Mouse (Mus musculus) embryonic facial prominence, embryonic 10.5 days (tissue): ENCODE results near the gene Aldh3b2. TPM values are rescaled to one million over a fixed set of nuclear protein-coding genes. Genes with fewer than 3 reads are reported as not detected.
"Not testable (repeated sequence)": the region's sequence is repeated elsewhere in the genome, so short reads cannot be mapped to it uniquely, and the experiment has no call there.

Experiments
- DNase-seq: peaks from one replicate; pipeline ENCODE4 v3.0.0-alpha.2; 2017; ENCODE audit warnings: low spot score
- H3K27ac ChIP-seq: fragments of 300-500 bp; sonication (generic); replicated peaks from 2 replicates; pipeline ENCODE4 v1.5.1; 2016; ENCODE audit warnings: mild to moderate bottlenecking
- H3K27me3 ChIP-seq: fragments of 300-500 bp; sonication (generic); replicated peaks from 2 replicates; pipeline ENCODE4 v1.6.1; 2016; ENCODE audit warnings: low read depth, mild to moderate bottlenecking; ENCODE audit not compliant: poor library complexity, severe bottlenecking
- H3K36me3 ChIP-seq: fragments of 300-500 bp; sonication (generic); replicated peaks from 2 replicates; pipeline ENCODE4 v1.6.1; 2016; ENCODE audit warnings: mild to moderate bottlenecking, moderate library complexity
- H3K4me1 ChIP-seq: fragments of 300-500 bp; sonication (generic); 2 replicates; pipeline ENCODE4 v1.6.1; 2016
- H3K4me3 ChIP-seq: fragments of 300-500 bp; sonication (generic); 2 replicates; pipeline ENCODE4 v1.5.1; 2016; ENCODE audit warnings: mild to moderate bottlenecking, moderate library complexity
- H3K9me3 ChIP-seq: fragments of 300-500 bp; sonication (generic); 2 replicates; pipeline ENCODE4 v1.6.1; 2016; ENCODE audit warnings: mild to moderate bottlenecking
- WGBS: fragments of 180-500 bp; shearing (Covaris S2); methylation state at CpG from one replicate; pipeline ENCODE4 v1.1.7; 2016; 5-methylcytosine and 5-hydroxymethylcytosine counted together
- polyA plus RNA-seq: library from polyadenylated mRNA; unstranded; fragments of >200 nt; fragmentation: Nextera tagmentation; extraction: Ambion mirVana; gene quantifications from 2 replicates; pipeline ENCODE4 v1.2.1, GENCODE M21; 2016

Aldh3b2 gene
- polyA plus RNA-seq, 1 experiment from 2014 or later: 1.2 TPM

GRCm38 (mm10) chr19:3952099-3952498 is 20.0 kb upstream of the Aldh3b2 start:
- no peaks in the 10 kb centered on the region for H3K9me3 ChIP-seq
- H3K36me3 ChIP-seq: no peaks in the 10 kb centered on the region
- no peak overlapping the region for H3K4me3 ChIP-seq
- H3K27ac ChIP-seq: no peak overlapping the region
- 0 out of 2 replicates have a peak, but pooled peaks cover 3% of the 10 kb centered on the region for H3K4me1 ChIP-seq
- WGBS: 50% methylated on average over 1 of the region's 1 CpGs
- no peak for DNase-seq
- no peaks in the 10 kb centered on the region for H3K27me3 ChIP-seq

GRCm38 (mm10) chr19:3955033-3955432 is 17.1 kb upstream of the Aldh3b2 start:
- 0 out of 2 replicates have a peak, but pooled peaks cover 3% of the 10 kb centered on the region for H3K4me1 ChIP-seq
- WGBS: 81% methylated on average over 3 of the region's 3 CpGs
- no peak overlapping the region for H3K27ac ChIP-seq
- H3K4me3 ChIP-seq: no peak overlapping the region
- H3K36me3 ChIP-seq: no peaks in the 10 kb centered on the region
- no peaks in the 10 kb centered on the region for H3K27me3 ChIP-seq
- no peak for DNase-seq
- H3K9me3 ChIP-seq: no peaks in the 10 kb centered on the region

GRCm38 (mm10) chr19:3955804-3956203 is 16.3 kb upstream of the Aldh3b2 start:
- 69% methylated on average over 4 of the region's 4 CpGs for WGBS
- 0 out of 2 replicates have a peak, but pooled peaks cover 3% of the 10 kb centered on the region for H3K4me1 ChIP-seq
- DNase-seq: no peak

GRCm38 (mm10) chr19:3957296-3958036 is 14.7 kb upstream of the Aldh3b2 start:
- not testable (repeated sequence) for H3K4me1 ChIP-seq, H3K27ac ChIP-seq, H3K4me3 ChIP-seq, H3K27me3 ChIP-seq, DNase-seq, H3K9me3 ChIP-seq, H3K36me3 ChIP-seq
- WGBS: 76% methylated on average over 5 of the region's 5 CpGs

More at GRCm38 (mm10) chr19:3955804-3956203, 16.3 kb upstream of the Aldh3b2 start:
- H3K4me3 ChIP-seq: no peak overlapping the region
- H3K9me3 ChIP-seq: no peaks in the 10 kb centered on the region
- H3K27me3 ChIP-seq: no peaks in the 10 kb centered on the region
- no peak overlapping the region for H3K27ac ChIP-seq
- no peaks in the 10 kb centered on the region for H3K36me3 ChIP-seq

GRCm38 (mm10) chr19:3958470-3958869 is 13.7 kb upstream of the Aldh3b2 start, which contains the start of gene Aldh3b3:
TSS of gene Aldh3b3 (plus strand) at chr19:3958645.
- H3K4me3 ChIP-seq: no peak within 1 kb of the TSS
- 80% methylated on average over 4 of the region's 4 CpGs for WGBS
- H3K9me3 ChIP-seq: no peaks in the 10 kb centered on the region
- no peaks in the 10 kb centered on the region for H3K36me3 ChIP-seq
- no peak within 1 kb of the TSS for H3K27ac ChIP-seq
- no peak for DNase-seq
- H3K4me1 ChIP-seq: 0 out of 2 replicates have a peak, but pooled peaks cover 3% of the 10 kb centered on the region
- H3K27me3 ChIP-seq: no peaks in the 10 kb centered on the region

GRCm38 (mm10) chr19:3959030-3959429 is 13.1 kb upstream of the Aldh3b2 start:
- Histone ChIP-seq H3K9me3 (no peaks in the 10 kb centered on the region), H3K27ac (no peak overlapping the region), H3K36me3 (no peaks in the 10 kb centered on the region), H3K4me3 (no peak overlapping the region), H3K4me1 (0 out of 2 replicates have a peak, but pooled peaks cover 3% of the 10 kb centered on the region), H3K27me3 (no peaks in the 10 kb centered on the region)
- no peak for DNase-seq

GRCm38 (mm10) chr19:3960211-3960610 is 11.9 kb upstream of the Aldh3b2 start:
- no peak for DNase-seq
- Histone ChIP-seq H3K27me3 (no peaks in the 10 kb centered on the region), H3K4me3 (no peak overlapping the region), H3K36me3 (no peaks in the 10 kb centered on the region), H3K27ac (no peak overlapping the region), H3K4me1 (0 out of 2 replicates have a peak, but pooled peaks cover 3% of the 10 kb centered on the region), H3K9me3 (no peaks in the 10 kb centered on the region)
- WGBS: 85% methylated on average over 5 of the region's 5 CpGs

- WGBS: 87% methylated on average over 6 of the region's 6 CpGs
- not testable (repeated sequence) for H3K27me3 ChIP-seq, DNase-seq, H3K9me3 ChIP-seq, H3K4me3 ChIP-seq, H3K36me3 ChIP-seq, H3K27ac ChIP-seq, H3K4me1 ChIP-seq
These were observed 10.3 kb upstream of the Aldh3b2 start for GRCm38 (mm10) chr19:3961805-3962204.

- H3K4me1 ChIP-seq: no peaks in the 10 kb centered on the region
- H3K36me3 ChIP-seq: no peaks in the 10 kb centered on the region
- DNase-seq: no peak
- H3K9me3 ChIP-seq: no peaks in the 10 kb centered on the region
- 16% methylated on average over 2 of the region's 2 CpGs for WGBS
- no peak overlapping the region for H3K27ac ChIP-seq
- H3K4me3 ChIP-seq: no peak overlapping the region
- H3K27me3 ChIP-seq: no peaks in the 10 kb centered on the region
These were observed 9.7 kb upstream of the Aldh3b2 start for GRCm38 (mm10) chr19:3962469-3962868.

GRCm38 (mm10) chr19:3964030-3964429 is 8.1 kb upstream of the Aldh3b2 start:
- peaks cover 5% of the 10 kb centered on the region for H3K4me1 ChIP-seq
- no peaks in the 10 kb centered on the region for H3K9me3 ChIP-seq
- WGBS: 74% methylated on average over 4 of the region's 4 CpGs
- DNase-seq: no peak
- no peaks in the 10 kb centered on the region for H3K27me3 ChIP-seq
- no peak overlapping the region for H3K4me3 ChIP-seq
- no peak overlapping the region for H3K27ac ChIP-seq
- H3K36me3 ChIP-seq: no peaks in the 10 kb centered on the region

- H3K4me3 ChIP-seq: no peak overlapping the region
- WGBS: 71% methylated on average over 11 of the region's 11 CpGs
- no peak for DNase-seq
- no peak overlapping the region for H3K27ac ChIP-seq
- H3K27me3 ChIP-seq: no peaks in the 10 kb centered on the region
- no peaks in the 10 kb centered on the region for H3K9me3 ChIP-seq
- no peaks in the 10 kb centered on the region for H3K36me3 ChIP-seq
- peaks cover 23% of the 10 kb centered on the region for H3K4me1 ChIP-seq
These were observed 5.6 kb upstream of the Aldh3b2 start for GRCm38 (mm10) chr19:3966330-3967075.

GRCm38 (mm10) chr19:3967258-3967657 is 4.9 kb upstream of the Aldh3b2 start:
- no peak overlapping the region for H3K27ac ChIP-seq
- WGBS: 64% methylated on average over 3 of the region's 3 CpGs
- no peak overlapping the region for H3K4me3 ChIP-seq
- no peaks in the 10 kb centered on the region for H3K36me3 ChIP-seq
- no peaks in the 10 kb centered on the region for H3K9me3 ChIP-seq
- no peak for DNase-seq
- H3K27me3 ChIP-seq: no peaks in the 10 kb centered on the region
- peaks cover 28% of the 10 kb centered on the region for H3K4me1 ChIP-seq

GRCm38 (mm10) chr19:3974608-3975007 is 2.5 kb downstream of the Aldh3b2 start:
- WGBS: 88% methylated on average over 6 of the region's 6 CpGs
- H3K9me3 ChIP-seq: not testable (repeated sequence)

More at GRCm38 (mm10) chr19:3974608-3975007, 2.5 kb downstream of the Aldh3b2 start:
- not testable (repeated sequence) for H3K27ac ChIP-seq, H3K4me3 ChIP-seq, DNase-seq, H3K36me3 ChIP-seq, H3K27me3 ChIP-seq
- H3K4me1 ChIP-seq: peaks cover 31% of the 10 kb centered on the region
